Mouse (Mus musculus): ENCODE data around the gene Hykk.
"Not testable (repeated sequence)": the region's sequence is repeated elsewhere in the genome, so short reads cannot be mapped to it uniquely, and the experiment has no call there.

DNA sequence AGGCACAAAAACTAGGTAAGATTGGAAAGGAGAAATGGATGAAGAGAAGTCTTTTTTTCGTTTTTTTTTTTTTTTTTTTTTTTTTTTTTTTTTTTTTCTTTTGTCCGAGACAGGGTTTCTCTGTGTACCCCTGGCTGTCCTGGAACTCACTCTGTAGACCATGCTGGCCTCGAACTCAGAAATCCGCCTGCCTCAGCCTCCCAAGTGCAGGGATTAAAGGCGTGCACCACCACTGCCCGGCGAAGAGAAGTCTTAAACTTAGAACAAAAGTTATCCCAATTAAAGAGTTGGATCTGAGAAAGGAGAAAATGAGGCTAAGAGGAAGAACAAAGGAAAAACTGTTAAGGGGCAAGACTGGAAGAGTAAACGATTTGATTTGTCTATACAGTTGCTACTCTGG lies 33.1 kb downstream of the Hykk start:
- TF ChIP-seq POLR2A (IDR thresholded peaks at IDR 0.05; ENCODE audit: control insufficient read depth, extremely low read depth, insufficient read depth, low read length, poor library complexity); CTCF (IDR thresholded peaks at IDR 0.05; ENCODE audit: borderline replicate concordance, control insufficient read depth, extremely low read depth, insufficient read depth, low read length, poor library complexity): not testable (repeated sequence)

Measured in thymus, adult 2 months (tissue).